Mouse (Mus musculus): ENCODE results near the gene Idh2.

DNA sequence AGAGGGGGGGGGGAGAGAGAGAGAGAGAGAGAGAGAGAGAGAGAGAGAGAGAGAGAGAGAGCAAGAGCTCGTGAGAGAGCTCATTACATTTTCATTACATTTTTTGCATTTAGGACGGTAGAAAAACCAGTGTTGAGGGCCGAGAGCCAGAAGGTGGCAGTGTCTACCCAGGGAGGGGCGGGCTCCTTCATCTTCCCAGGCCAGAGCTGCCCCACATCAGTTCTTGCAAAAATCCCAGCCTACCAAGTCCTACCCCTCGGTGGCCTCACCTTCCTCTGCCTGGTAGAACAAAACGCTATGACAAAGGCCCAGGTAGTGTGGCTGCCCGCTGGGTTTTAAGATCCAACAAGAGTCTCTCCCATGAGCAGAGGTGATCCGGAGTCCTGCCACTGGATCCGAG, 25.6 kb upstream of the Idh2 start:
- peak; percentile 88 for TF ChIP-seq CTCF (IDR thresholded peaks at IDR 0.05; ENCODE audit: extremely low read depth, insufficient read depth, low read length)
- no peak for TF ChIP-seq POLR2A (IDR thresholded peaks at IDR 0.05; ENCODE audit: extremely low read depth, insufficient read depth, low read length)
